In the genomic region with DNA sequence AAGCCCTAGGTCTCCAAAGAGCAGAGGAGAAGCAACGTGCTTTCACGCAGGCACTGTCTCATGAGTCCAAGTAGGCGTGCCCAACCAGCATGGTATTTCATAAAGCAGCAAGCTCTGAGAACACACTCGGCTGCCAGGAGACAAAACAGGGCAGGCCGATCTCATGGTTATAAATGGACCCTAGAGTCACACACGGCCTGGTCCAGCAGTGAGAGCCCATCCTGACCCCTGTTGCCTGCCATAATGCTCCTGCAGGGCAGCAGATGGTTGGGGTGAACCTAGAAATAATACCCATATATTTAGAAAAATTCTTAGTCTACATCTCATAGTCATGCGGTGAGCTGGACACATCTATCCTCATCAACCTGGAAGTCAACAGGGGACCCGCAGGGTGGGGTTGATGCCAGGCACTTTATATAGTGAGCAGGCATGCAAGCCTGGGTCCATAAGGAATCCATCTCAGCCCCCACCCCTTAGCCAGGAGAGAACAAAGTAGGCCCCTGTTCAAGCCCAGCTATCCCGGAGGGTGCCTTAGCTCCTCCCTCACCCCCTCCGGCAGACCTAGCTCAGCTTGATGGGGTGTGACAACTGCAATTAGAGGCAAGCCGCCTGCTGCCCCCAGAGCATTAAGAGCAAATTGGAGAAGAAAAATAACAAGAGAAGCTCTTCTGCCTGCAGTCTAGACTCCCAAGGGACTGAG, we compare ENCODE assay signal across 9 mouse cellular contexts. TPM values are rescaled to one million over a fixed set of nuclear protein-coding genes. Genes with fewer than 3 reads are reported as not detected.
DNase-seq lines count a peak whose midpoint lies in the region; ATAC-seq and TF ChIP-seq lines count a peak whose summit lies in the region.
"Had no signal": no experiment of that assay in that cellular context is flagged by ENCODE, and none has a peak within 500 bp of the region (broad histone marks: within the 10 kb centered on the region; RNA-seq: fewer than 3 reads in every experiment).

No protein-coding gene starts in this region.

- H3K27ac ChIP-seq in forebrain, embryonic 11.5 days (ENCODE audit: low read depth, low read length), result peak overlapping the region; percentile 26; the same call in 1 of the 2 replicates
- H3K27ac ChIP-seq in limb, embryonic 12.5 days, result peak overlapping the region; percentile 17; the same call in 1 of the 2 replicates
- no peak overlapping the region for H3K27ac ChIP-seq in thymus, adult 2 months (ENCODE audit: control insufficient read depth, insufficient read depth, low read length)
- no peak overlapping the region for H3K27ac ChIP-seq in intestine, embryonic 16.5 days (ENCODE audit: low read length)

- no peaks in the 10 kb centered on the region for H3K9me3 ChIP-seq in forebrain, embryonic 11.5 days (ENCODE audit: control insufficient read depth, low read length)
- H3K9me3 ChIP-seq in limb, embryonic 12.5 days, result no peaks in the 10 kb centered on the region
- no peaks in the 10 kb centered on the region for H3K9me3 ChIP-seq in intestine, embryonic 16.5 days (ENCODE audit: control insufficient read depth, low read length)

- 0 out of 2 replicates have a peak, but pooled peaks have one; percentile 34 for ATAC-seq in forebrain, embryonic 11.5 days (replicated peaks; ENCODE audit: low FRiP score)
- no peak for ATAC-seq in limb, embryonic 12.5 days (ENCODE audit: insufficient number of reproducible peaks, insufficient read depth, low FRiP score, low TSS enrichment, low read depth)
- no peak for ATAC-seq in intestine, embryonic 16.5 days

- intact Hi-C loops in heart, postnatal 36 days (cut with DNase I), result no loop called here

- 0 out of 2 replicates have a peak, but pooled peaks cover 6% of the 10 kb centered on the region for H3K4me1 ChIP-seq in forebrain, embryonic 11.5 days (replicated peaks; ENCODE audit: control insufficient read depth, insufficient read depth, low read length)
- H3K4me1 ChIP-seq in limb, embryonic 12.5 days (replicated peaks), result peaks cover 27% of the 10 kb centered on the region
- H3K4me1 ChIP-seq in thymus, adult 2 months (replicated peaks; ENCODE audit: control insufficient read depth, insufficient read depth, low read length), result no peaks in the 10 kb centered on the region
- H3K4me1 ChIP-seq in intestine, embryonic 16.5 days (ENCODE audit: control insufficient read depth, insufficient read depth, low read length), result no peaks in the 10 kb centered on the region; the same call in 1 of the 2 replicates

- H3K27me3 ChIP-seq in forebrain, embryonic 11.5 days (ENCODE audit: control insufficient read depth, insufficient read depth, low read length), result no peaks in the 10 kb centered on the region
- H3K27me3 ChIP-seq in limb, embryonic 12.5 days, result no peaks in the 10 kb centered on the region
- no peaks in the 10 kb centered on the region for H3K27me3 ChIP-seq in thymus, adult 2 months (ENCODE audit: control insufficient read depth, insufficient read depth, low read length)
- no peaks in the 10 kb centered on the region for H3K27me3 ChIP-seq in intestine, embryonic 16.5 days (replicated peaks; ENCODE audit: control insufficient read depth, insufficient read depth, low read length)

- no peak for TF ChIP-seq POLR2A in thymus, adult 2 months (IDR thresholded peaks at IDR 0.05; ENCODE audit: control insufficient read depth, extremely low read depth, insufficient read depth, low read length, poor library complexity)

- DNase-seq in heart, adult 18-20 months, result peak; percentile 61 to 71
- no peak for DNase-seq in heart, postnatal 36 days
- DNase-seq in cerebellum, adult 9-10 months, result peak; percentile 65
- DNase-seq in forebrain, embryonic 11.5 days (ENCODE audit: low spot score), result no peak
- no peak for DNase-seq in thymus, adult 2 months
- no peak for DNase-seq in urinary bladder, adult 2 months (ENCODE audit: low spot score)
- DNase-seq: adrenal gland, postnatal 14 days had no signal

- 66% methylated on average over 11 of the region's 11 CpGs for WGBS in forebrain, embryonic 11.5 days
- 58% methylated on average over 11 of the region's 11 CpGs for WGBS in limb, embryonic 12.5 days
- WGBS in thymus, adult 2 months, result 96% methylated on average over 11 of the region's 11 CpGs
- WGBS in intestine, embryonic 16.5 days, result 71% methylated on average over 11 of the region's 11 CpGs

- no peak overlapping the region for H3K4me2 ChIP-seq in forebrain, embryonic 11.5 days (ENCODE audit: low read depth, low read length, severe bottlenecking)
- H3K4me2 ChIP-seq in limb, embryonic 12.5 days, result no peak overlapping the region
- H3K4me2 ChIP-seq in intestine, embryonic 16.5 days (ENCODE audit: low read depth, low read length), result no peak overlapping the region

- H3K4me3 ChIP-seq in forebrain, embryonic 11.5 days (ENCODE audit: low read depth, low read length), result no peak overlapping the region
- no peak overlapping the region for H3K4me3 ChIP-seq in limb, embryonic 12.5 days (replicated peaks)
- no peak overlapping the region for H3K4me3 ChIP-seq in thymus, adult 2 months (ENCODE audit: control insufficient read depth, insufficient read depth, low read length)
- H3K4me3 ChIP-seq in intestine, embryonic 16.5 days (ENCODE audit: low read length), result no peak overlapping the region

- no peak for TF ChIP-seq CTCF in thymus, adult 2 months (IDR thresholded peaks at IDR 0.05; ENCODE audit: borderline replicate concordance, control insufficient read depth, extremely low read depth, insufficient read depth, low read length, poor library complexity)

- H3K9ac ChIP-seq in forebrain, embryonic 11.5 days (ENCODE audit: low read length), result no peak overlapping the region
- H3K9ac ChIP-seq in limb, embryonic 12.5 days (replicated peaks), result no peak overlapping the region
- H3K9ac ChIP-seq in intestine, embryonic 16.5 days (ENCODE audit: low read depth, low read length), result no peak overlapping the region

- no peaks in the 10 kb centered on the region for H3K36me3 ChIP-seq in forebrain, embryonic 11.5 days (ENCODE audit: control insufficient read depth, insufficient read depth, low read length)
- H3K36me3 ChIP-seq in limb, embryonic 12.5 days, result no peaks in the 10 kb centered on the region
- H3K36me3 ChIP-seq in thymus, adult 2 months (ENCODE audit: control insufficient read depth, insufficient read depth, low read length), result no peaks in the 10 kb centered on the region; the same call in 1 of the 2 replicates
- H3K36me3 ChIP-seq in intestine, embryonic 16.5 days (ENCODE audit: control insufficient read depth, insufficient read depth, low read length), result no peaks in the 10 kb centered on the region

RNA-seq across cellular contexts. Expression of a gene that starts 13.6 kb away (rescaled TPM):
- total RNA-seq in heart, adult 18-20 months (2021), result 10 to 100 TPM; 16.4 to 16.5 TPM
- total RNA-seq in heart, postnatal 36 days (2021), result 10 to 100 TPM; 15.3 to 18.8 TPM
- polyA plus RNA-seq in forebrain, embryonic 11.5 days (2014; fragmentation: Nextera tagmentation; extraction: Ambion mirVana), result 1.8 and 2.9 TPM in 2 replicates
- polyA plus RNA-seq in limb, embryonic 12.5 days (2016; fragmentation: Nextera tagmentation; extraction: Ambion mirVana), result 1.6 and 1.8 TPM in 2 replicates
- polyA plus RNA-seq in thymus, adult 2 months (2012; rRNA removed), result 5.5 TPM in 2 replicates
- 19.8 and 27.1 TPM in 2 replicates for polyA plus RNA-seq in urinary bladder, adult 2 months (2012; rRNA removed)
- 1.6 and 1.7 TPM in 2 replicates for polyA plus RNA-seq in intestine, embryonic 16.5 days (2015; fragmentation: Nextera tagmentation; extraction: Ambion mirVana)

RNA-seq across cellular contexts. Expression of a gene that starts 30.6 kb away (rescaled TPM):
- total RNA-seq in heart, adult 18-20 months (2021), result 10 to 100 TPM; 11.4 to 11.5 TPM
- 10 to 100 TPM; 10.6 to 11.8 TPM for total RNA-seq in heart, postnatal 36 days (2021)
- polyA plus RNA-seq in forebrain, embryonic 11.5 days (2014; fragmentation: Nextera tagmentation; extraction: Ambion mirVana), result 47.6 and 52.9 TPM in 2 replicates
- 47.4 and 47.5 TPM in 2 replicates for polyA plus RNA-seq in limb, embryonic 12.5 days (2016; fragmentation: Nextera tagmentation; extraction: Ambion mirVana)
- 33.5 and 50.2 TPM in 2 replicates for polyA plus RNA-seq in thymus, adult 2 months (2012; rRNA removed)
- polyA plus RNA-seq in urinary bladder, adult 2 months (2012; rRNA removed), result 10.4 and 10.8 TPM in 2 replicates
- polyA plus RNA-seq in intestine, embryonic 16.5 days (2015; fragmentation: Nextera tagmentation; extraction: Ambion mirVana), result 33.7 and 35.3 TPM in 2 replicates

Comparison
In these comparisons a context has a peak if more than half of its experiments do, and no peak if none do; other contexts are left out.
1. DNase-seq: peak in heart, adult 18-20 months (2 of 2) and cerebellum, adult 9-10 months (single experiment); none in heart, postnatal 36 days (0 of 2), forebrain, embryonic 11.5 days (single experiment), thymus, adult 2 months (single experiment) and urinary bladder, adult 2 months (single experiment).
2. H3K27ac ChIP-seq: peak in forebrain, embryonic 11.5 days (single experiment) and limb, embryonic 12.5 days (single experiment); none in thymus, adult 2 months (single experiment) and intestine, embryonic 16.5 days (single experiment).